Mouse (Mus musculus): ENCODE data around the gene Tnrc6b.
"Not testable (repeated sequence)": the region's sequence is repeated elsewhere in the genome, so short reads cannot be mapped to it uniquely, and the experiment has no call there.

Tnrc6b gene

DNA sequence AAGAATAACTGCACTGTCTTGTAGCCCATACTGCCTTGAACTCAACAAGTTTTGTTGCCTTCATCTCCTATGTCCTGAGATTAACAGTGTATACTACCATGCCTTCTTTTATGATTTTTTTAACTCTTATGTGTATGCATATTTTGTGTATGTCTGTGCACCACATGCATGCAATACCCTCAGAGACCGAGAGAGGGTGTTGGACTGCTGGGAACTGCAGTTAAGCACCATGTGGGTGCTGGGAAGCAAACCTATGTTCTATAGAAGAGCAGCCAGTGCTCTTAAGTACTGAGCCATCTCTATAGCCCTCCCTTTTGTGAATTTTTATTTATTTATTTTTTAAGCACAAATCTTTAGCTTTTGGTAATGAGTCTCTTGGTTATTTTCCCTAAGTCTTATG lies 202.7 kb downstream of the Tnrc6b start:
- DNase-seq (ENCODE audit: low read depth, low spot score): peak; percentile 27

DNA sequence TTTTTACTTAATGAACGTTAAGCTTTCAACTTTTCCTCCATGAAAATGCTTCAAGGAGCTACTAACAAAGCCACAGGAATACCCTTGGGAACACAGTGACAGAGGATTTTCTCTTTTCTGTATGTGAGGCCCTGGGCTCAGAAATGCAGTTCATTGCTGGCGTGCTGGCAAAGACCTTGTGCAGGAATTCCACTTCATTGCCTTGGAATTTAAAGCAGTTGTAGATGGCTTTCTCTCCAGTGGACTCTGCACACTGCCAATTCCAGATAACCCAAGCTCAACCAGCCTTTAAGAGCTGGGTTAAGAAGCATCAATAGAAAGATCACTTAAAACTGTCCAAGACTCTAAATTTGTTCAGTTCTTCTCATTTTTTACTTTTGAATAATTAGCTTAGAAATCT lies 204.7 kb downstream of the Tnrc6b start:
- DNase-seq (ENCODE audit: low read depth, low spot score): no peak

DNA sequence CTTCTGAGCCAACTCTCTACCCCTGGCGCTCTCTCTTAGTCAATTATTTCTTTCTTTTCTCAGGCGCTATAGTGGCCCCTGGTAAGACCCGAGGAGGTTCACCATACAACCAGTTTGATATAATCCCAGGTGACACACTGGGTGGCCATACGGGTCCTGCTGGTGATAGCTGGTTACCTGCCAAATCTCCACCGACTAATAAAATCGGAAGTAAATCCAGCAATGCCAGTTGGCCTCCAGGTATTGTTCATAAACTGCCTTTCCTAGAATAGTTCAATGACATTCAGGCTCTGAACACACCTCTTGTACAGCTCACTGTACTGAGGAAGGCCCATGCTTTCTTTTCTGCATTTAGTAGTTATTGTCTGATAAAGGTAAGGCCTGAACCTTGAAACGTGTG lies 205.5 kb downstream of the Tnrc6b start:
- no peak for DNase-seq (ENCODE audit: low read depth, low spot score)

DNA sequence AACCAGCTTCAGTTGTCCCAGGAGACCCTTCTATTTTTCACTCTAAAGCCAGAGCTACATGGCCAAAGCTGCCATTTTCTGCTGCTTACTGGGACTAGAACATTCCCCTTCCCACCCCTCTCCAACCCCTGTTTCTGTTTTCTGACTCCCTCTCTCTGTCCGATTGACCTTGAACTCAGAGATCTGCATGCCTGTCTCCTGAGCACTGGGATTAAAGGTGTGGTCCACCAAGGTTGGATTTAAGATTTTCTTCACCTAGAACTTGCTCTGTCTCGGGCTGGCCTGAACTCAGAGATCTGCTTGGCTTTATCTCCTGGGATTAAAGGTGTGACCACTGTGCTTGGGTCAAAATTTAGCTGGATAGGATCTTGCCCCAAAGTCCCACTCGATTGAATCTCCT lies 209.2 kb downstream of the Tnrc6b start:
- DNase-seq (ENCODE audit: low read depth, low spot score): peak; percentile 42

DNA sequence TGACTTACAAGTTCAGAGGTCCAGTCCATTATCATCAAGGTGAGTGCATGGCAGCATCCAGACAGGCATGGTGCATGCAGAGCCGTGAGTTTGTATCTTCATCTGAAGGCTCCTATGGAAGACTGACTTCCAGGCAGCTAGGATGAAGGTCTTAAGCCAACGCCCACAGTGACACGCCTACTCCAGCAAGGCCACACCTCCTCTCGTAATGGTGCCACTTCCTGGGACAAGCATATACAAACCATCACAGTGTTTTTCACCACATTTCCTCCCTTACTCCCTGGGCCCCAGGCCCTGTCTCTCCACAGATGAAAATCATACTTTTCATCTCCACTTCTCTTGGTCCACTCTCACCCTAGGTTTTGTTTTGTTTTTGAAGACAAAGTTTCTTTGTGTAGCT lies 210.7 kb downstream of the Tnrc6b start:
- DNase-seq (ENCODE audit: low read depth, low spot score): peak; percentile 56

DNA sequence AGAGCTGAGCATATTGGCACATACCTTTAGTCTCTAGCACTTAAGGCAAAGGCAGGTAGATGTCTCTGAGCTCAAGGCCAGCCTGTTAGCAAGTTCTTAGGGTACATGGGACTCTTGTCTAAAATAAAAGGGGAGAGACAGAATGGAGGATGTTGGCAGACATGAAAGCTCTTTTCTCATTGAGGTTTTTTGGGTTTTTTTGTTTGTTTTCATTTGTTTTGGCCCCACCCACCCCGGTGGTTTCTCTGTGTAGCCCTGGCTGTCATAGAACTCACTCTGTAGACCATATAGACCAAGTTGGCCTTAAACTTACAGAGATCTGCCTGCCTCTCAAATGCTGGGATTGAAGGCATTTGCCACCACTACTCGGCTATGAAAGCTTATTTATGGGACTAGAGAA lies 213.1 kb downstream of the Tnrc6b start:
- no peak for DNase-seq (ENCODE audit: low read depth, low spot score)

DNA sequence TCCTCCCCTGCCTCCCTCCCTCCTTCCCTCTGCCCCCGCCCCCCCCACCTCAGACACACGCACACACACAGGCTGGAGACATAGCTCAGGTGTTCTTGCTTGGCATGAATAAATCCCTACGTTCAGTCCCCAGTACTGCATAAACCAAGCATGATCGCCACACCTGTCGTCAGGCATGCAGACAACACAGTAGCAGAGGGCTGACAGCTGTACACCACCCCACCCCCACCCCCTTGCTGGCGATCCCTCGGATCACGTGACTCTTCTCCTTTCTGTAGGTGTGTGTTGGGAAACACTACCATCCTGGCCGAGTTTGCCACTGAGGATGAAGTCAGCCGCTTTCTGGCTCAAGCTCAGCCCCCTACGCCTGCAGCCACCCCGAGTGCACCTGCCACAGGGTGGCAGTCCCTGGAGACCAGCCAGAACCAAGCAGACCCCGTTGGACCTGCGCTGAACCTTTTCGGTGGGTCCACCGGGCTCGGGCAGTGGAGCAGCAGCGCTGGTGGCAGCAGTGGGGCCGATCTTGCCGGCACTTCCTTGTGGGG lies 217.8 kb downstream of the Tnrc6b start:
- DNase-seq (ENCODE audit: low read depth, low spot score): peak; percentile 69

DNA sequence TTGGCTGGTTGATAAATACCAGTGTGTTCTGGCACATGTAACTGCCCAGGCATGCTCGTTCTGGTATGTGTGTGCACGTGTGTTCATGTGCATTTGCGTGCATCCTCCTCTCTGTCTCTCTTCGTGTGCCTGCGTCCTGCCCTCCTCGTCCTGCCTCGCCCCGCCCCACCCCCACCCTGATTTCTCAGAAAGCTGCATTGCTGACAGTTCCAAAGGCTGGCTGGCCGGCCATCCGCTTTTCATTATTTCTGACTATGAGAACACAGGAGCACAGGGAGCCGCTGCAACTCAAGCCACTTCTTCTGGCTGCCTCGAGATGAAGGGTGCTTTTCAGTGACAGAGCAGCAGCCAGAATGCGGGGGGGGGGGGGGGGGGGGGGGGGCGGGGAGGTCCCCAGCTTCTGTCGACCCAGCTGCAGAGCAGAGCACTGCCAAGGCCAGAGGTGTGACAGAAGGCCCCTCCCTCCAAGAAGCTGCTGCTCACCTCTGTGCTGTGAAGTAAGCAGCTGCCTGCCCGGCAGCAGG lies 219.0 kb downstream of the Tnrc6b start:
- peak; percentile 50 for DNase-seq (ENCODE audit: low read depth, low spot score)

DNA sequence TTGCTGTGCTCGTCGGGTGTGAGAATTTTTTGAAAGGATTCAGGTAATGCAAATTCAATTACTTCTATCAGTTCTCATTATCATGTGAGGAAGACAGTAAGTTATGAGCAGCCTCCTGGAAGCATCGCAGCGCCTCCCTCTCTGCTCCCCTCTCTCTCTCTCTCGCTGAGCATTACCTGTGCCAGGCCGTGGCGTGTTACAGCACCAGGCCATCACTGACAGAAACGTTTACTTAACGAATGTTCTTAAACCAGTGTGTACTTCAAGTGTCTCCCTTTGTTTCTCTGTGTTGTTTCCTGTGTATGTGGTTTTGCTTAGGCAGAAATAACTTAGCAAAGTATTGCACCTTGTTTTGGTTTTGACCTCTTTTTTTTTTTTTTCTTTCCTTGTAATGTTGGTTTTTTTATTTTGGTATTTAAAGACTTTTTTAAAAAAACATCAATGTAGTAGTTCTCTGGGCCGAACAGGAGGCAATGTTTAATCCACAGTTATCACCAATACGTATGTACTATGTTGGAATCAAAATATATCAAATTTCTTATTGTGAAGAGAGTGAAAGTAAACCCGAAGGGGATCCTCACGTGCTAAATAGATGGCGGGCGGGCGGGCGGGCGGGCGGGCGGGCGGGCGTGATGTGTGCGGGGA lies 219.7 kb downstream of the Tnrc6b start:
- DNase-seq (ENCODE audit: low read depth, low spot score): not testable (repeated sequence)

DNA sequence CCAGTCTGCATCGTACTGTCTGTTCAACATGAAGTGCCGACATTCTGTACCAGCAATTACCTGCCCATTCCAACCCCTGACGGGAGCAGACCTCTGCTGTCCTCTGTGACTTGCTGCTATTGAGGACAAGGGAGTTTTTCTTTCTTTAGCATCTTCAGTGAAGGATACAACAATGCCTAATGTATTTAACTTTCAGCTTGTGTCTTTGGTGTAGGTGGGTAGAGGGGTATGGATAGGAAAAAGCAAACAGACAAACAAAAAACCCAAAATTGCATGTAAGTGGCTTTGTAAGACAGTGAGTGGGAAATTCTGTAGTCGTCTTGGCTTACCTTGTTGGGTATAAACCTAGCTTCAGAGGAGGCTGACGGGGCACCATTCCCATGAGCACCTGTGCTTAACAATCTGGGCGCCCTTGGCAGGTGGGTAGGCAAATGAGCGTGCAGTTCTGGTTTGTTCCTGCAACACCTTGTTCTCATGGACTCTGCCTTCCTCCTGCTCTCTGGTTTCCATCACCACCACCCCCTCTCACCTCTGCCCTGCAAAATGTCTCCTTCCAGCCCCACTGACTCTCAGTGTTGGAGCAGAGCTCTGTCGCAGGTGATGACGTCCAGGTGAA lies 220.3 kb downstream of the Tnrc6b start:
- no peak for DNase-seq (ENCODE audit: low read depth, low spot score)

DNA sequence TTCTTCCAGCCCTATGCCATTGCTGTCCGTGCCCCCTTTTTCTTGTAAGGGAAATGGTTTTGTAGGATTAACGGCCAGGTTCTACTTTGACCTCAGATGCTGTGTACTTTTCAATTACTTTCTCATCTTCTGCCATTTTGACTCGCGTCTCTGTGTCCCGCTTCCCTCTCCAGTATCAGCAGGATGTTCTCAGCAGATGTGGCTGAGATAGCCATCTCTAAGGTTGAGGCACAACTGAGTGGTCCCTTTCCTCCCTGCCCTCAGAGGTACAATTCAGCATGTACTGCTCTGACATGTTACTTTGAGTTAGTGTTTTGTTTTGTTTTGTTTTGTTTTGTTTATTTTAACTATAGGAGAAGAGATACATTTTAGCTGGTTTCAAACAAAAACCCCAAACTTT lies 223.7 kb downstream of the Tnrc6b start:
- no peak for DNase-seq (ENCODE audit: low read depth, low spot score)

DNA sequence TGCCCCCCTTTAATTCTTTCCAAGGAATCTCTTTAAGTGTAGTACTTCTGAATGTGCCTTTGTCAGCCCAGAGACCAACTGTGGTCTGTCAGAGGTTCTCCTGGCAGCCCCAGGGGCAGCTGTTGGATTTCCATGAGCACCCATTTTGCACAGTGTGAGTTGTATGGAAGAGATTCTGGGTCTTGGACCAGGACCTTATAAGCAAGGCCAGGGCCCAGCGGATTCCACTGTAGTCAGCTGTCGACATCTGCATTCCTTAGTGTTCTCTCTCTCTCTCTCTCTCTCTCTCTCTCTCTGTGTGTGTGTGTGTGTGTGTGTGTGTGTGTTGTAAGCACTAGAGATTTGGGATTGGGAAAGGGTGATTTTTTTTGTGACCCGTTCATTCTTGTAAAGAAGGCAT lies 225.6 kb downstream of the Tnrc6b start:
- DNase-seq (ENCODE audit: low read depth, low spot score): no peak

DNA sequence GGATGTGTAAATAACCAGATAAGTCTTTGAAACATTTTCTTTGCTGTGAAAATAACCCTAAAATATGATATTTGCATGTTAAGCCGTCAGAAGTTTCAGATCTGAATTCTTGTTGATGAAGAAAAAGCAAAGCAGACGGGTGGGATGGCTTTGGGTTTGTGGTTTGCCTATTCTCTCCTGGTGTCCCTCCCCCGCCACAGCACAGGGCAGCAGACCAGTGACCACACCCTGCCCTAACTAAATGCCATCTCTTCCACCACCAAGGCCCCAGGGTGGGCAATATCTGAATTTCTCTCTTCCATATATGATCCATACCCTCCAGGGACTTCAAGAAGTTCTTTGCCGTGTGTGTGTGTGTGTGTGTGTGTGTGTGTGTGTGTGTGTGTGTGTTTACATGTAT lies 227.5 kb downstream of the Tnrc6b start:
- DNase-seq (ENCODE audit: low read depth, low spot score): no peak

DNA sequence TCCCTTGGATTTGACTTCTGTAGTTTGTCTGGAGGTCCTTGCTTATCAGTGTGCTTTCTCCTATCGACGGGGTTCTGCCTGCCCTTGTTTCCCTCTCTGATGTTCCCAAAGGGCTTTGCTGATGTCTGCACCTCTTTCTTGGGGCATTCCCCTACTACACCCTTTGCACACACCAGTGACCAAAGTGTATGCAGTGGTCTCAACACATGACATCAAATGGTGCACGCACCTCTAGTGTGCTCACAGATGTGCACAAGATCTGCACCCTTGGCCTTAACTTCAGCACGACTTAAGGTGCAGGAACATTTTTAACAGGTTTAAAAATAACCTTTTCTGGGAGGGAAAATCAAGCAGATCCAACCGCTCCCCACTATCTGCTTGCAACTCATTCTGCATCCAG lies 228.3 kb downstream of the Tnrc6b start:
- no peak for DNase-seq (ENCODE audit: low read depth, low spot score)

DNA sequence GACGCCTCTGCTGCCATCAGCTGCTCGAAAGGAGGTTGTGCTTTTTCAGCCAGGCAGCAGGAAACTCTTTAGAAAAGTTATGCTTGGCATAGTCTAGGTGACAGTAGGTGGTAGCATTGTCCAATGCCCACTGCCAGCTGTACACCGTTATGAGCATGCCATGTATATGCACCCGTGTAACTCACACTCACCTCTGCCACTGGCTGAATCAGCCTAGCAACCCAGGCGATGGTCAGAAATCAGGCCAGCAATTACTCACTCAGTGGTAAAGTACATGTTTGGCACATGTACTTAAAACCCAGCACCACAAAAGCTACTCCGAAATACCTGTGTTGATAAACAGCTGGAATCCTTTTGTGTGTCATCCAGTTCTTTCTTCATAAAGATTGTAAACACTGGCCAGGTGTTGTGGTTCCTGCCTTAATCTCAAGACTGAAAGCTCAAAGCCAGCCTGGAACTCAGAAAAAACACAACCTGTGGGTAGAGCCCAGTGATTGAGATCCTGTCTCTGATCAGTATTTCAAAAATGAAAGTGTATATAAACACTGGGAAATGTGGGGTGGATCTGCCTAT lies 230.4 kb downstream of the Tnrc6b start:
- DNase-seq (ENCODE audit: low read depth, low spot score): no peak

DNA sequence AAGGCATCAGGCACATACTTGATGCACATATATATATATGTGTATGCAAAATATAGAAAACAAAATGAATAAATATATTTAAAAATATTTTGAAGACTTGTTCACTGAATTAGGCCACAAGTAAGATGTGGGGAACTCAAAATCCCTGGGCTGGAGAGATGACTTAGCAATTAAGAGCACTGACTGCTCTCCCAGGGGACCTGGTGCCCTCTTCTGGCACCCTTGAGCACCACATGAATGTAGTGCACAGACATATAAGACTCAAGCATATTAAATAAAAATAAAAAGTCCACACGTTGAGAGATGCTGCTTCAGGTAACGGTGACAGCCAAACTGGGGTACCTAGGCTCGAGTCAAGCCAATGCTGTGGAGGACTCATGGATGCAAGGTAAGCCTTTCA lies 234.7 kb downstream of the Tnrc6b start:
- DNase-seq (ENCODE audit: low read depth, low spot score): peak; percentile 65

DNA sequence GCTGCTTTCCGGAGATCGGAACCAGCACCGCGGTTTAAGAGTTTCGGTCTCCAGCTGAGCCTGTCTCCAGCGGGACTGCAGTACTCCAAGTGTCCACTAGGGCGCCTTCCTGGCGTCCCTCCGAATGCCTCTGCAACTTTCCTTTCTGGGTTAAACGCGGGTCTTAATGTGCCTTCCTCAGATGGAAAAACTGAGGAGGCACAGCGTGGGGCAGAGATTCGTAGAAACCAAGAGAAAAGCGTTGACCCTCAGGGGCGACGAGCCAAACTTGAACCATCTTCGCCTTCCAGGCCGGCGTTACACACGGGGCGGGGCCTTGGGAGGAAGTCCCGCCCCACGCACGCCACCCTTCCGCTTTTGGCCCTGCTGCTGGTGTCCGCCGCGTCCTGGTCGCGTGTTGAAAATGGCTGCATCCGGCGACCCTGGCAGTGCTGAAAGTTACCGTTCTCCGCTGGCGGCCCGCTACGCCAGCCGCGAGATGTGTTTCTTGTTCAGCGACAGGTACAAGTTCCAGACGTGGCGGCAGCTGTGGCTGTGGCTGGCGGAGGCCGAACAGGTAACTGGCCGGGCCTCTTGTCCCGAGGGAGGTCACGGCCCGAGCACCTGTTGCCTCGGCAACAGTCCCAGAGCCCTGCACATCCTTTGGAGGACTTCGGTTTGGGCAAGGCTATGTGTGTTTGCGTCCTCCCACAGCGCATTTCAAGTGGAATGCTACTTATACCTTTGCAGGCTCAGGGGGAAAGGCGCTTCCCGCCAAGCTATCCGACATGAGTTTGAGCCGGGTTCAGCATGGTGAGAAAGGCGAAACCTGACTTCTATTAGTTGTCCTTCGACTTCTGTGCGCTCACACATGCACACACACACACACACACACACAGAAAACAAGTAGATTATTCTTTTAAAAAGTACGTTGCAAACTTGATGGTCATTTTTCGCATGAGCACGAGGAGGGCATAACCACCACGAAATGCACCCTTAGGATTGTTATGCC lies 237.3 kb downstream of the Tnrc6b start, which contains the start of gene Adsl:
Gene Adsl (plus strand): TSS at position 346 of the 991 bp plus-strand sequence.
- peak; percentile 92 for DNase-seq (ENCODE audit: low read depth, low spot score)

DNA sequence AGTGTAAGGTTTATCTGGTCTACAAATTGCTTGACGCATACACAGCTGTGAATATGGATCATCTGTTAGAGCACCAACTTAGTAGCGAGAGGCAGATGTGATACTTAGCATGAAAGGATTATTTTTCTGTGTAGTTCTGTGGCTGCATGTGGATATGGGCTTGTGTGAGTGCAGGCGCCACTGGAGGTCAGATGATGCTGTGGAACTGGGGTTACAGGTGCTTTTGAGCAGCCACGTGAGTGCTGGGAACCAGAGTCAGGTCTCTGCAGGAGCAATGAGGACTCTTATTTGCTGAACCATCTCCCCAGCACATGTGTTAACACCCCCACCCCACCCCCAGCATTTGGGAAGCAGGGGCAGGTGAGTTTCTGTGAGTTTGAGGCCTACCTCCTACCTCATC lies 238.3 kb downstream of the Tnrc6b start:
- DNase-seq (ENCODE audit: low read depth, low spot score): no peak

DNA sequence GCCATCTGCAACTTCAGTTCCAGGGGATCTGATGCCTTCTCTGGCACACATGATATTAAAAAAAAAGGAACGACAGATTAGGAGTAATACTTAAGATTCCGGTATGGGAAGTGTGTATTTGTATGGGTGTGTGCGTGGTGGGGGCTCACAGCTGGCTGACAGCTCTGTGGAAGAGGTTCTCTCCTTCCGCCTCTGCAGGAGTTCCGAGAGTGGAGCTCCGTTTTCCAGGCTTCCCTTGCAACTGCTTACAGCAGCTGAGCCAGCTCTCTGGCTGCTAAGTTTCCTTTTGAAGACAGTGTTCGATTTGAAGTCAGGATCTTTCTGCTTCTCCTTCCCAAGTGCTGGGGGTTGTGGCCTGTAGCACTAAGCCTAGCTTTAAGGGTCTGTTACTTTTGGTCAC lies 238.9 kb downstream of the Tnrc6b start:
- no peak for DNase-seq (ENCODE audit: low read depth, low spot score)

DNA sequence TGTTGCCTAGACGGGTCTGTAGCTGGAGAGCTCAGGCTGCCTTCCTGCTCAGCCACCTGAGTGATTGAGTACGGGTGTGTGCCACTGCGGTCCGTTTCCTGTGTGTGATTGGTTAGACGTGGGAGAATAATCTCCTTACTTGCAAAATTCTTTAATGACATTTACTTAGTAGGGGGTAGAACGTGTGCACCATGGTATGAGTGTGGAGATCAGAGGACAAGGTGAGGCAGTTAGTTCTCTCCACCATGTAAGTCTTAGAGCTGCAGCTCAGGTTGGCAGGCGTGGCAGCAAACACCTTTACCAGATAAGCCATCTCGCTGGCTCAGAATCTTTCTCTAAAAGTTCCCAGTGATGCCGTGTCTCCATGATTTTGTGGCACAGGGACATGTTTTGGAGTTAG lies 242.9 kb downstream of the Tnrc6b start:
- DNase-seq (ENCODE audit: low read depth, low spot score): no peak

DNA sequence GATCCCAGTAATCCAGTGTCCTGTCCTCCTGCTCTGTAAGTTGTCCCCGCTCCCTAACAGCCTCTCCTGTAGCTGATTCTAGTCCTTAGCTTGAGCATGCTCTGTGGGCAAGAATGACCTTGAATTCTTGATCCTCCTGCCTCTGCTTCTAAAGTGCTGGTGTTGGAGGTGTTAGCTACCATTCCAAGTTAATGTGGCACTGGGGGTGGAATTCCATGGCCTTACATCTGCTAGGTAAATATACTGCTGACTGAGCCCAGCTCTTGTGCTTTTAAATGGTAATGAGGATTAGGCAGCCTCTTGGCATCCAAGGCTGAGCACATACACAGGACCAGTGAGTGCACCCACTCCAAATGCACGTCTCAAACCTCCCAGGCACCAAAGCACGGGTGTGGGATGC lies 243.7 kb downstream of the Tnrc6b start:
- DNase-seq (ENCODE audit: low read depth, low spot score): peak; percentile 43

Measured in ES-CJ7 (cell line).